Mouse (Mus musculus) liver, embryonic 14.5 days (tissue): ENCODE data around the gene Bmp4.

Experiments used
- CTCF ChIP-seq: IDR thresholded peaks from 2 replicates; pipeline ENCODE4 v1.5.1; 2016; ENCODE audit warnings: antibody characterized with exemption, low read depth, control low read depth
- EP300 ChIP-seq: IDR thresholded peaks from 2 replicates; pipeline ENCODE4 v1.6.1; 2016; ENCODE audit warnings: antibody characterized with exemption, low read depth

DNA sequence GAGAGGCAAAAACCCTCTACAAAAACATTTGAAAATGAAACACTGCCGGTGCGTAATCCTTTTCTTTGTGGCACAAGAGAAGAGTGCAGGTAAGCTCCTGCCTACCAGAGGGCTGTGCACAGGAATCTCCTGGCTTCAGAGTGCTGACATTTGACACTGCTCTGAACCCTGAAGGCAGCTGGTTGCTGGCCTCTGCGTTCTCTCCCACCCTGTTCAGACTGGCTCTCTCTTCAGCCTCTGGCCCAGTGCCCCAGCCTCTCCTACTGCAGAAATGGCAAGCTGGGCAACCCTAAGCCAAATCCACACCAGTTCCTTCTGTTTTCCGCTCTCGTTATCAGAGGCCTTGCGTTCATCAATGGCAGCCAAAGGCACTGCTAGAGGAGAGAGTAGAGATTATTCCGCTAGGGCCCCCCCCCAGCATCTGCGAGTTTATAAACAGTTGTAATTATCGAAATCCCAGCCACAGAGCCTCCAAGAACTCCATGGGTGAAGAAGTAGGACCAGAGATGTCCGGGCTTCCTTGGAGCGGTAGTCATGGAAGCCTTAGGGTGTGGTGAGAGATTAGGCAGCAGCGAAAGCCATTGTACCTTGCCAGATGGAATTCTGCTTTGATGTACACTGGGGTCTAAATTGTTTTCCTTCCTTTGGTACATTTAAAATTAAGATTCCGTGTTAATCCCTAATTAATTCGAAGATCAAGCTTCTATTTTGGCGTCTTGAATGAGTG is 28.1 kb upstream of the Bmp4 start:
- no peak for TF ChIP-seq CTCF
- TF ChIP-seq EP300 = no peak
